Mouse (Mus musculus): ENCODE data around the gene Hist2h2ac. TPM values are rescaled to one million over a fixed set of nuclear protein-coding genes. Genes with fewer than 3 reads are reported as not detected.

Hist2h2ac gene
- polyA plus RNA-seq, 1 experiment, result not detected

Other genes with a start within 250 kb of the Hist2h2ac start
- gene Plekho1, start 224.9 kb downstream of the Hist2h2ac start, polyA plus RNA-seq (2012; ENCODE audit: insufficient read depth, insufficient read length, missing spikeins), result 8.8 and 13.9 TPM in 2 replicates
- 16.6 and 23.7 TPM in 2 replicates for gene Vps45, start 162.4 kb downstream of the Hist2h2ac start, polyA plus RNA-seq (2012; ENCODE audit: insufficient read depth, insufficient read length, missing spikeins)
- 6.9 and 8.3 TPM in 2 replicates for gene Otud7b, start 116.4 kb downstream of the Hist2h2ac start, polyA plus RNA-seq (2012; ENCODE audit: insufficient read depth, insufficient read length, missing spikeins)
- gene Mtmr11, start 58.9 kb downstream of the Hist2h2ac start, polyA plus RNA-seq (2012; ENCODE audit: insufficient read depth, insufficient read length, missing spikeins), result 2.8 and 2.9 TPM in 2 replicates
- 11.4 and 13.6 TPM in 2 replicates for gene Sf3b4, start 48.5 kb downstream of the Hist2h2ac start, polyA plus RNA-seq (2012; ENCODE audit: insufficient read depth, insufficient read length, missing spikeins)
- not detected in 2 replicates for gene Sv2a, start 39.7 kb downstream of the Hist2h2ac start, polyA plus RNA-seq (2012; ENCODE audit: insufficient read depth, insufficient read length, missing spikeins)
- gene Bola1, start 1.2 kb downstream of the Hist2h2ac start, polyA plus RNA-seq (2012; ENCODE audit: insufficient read depth, insufficient read length, missing spikeins), result 36.7 and 42.5 TPM in 2 replicates
- gene Hist2h2ab, start 1.0 kb downstream of the Hist2h2ac start, polyA plus RNA-seq (2012; ENCODE audit: insufficient read depth, insufficient read length, missing spikeins), result not detected in 2 replicates
- gene Hist2h2be, start 239 bp upstream of the Hist2h2ac start, polyA plus RNA-seq (2012; ENCODE audit: insufficient read depth, insufficient read length, missing spikeins), result 13.2 and 16.0 TPM in 2 replicates
- gene Hist2h3c2, start 18.2 kb upstream of the Hist2h2ac start, polyA plus RNA-seq (2012; ENCODE audit: insufficient read depth, insufficient read length, missing spikeins), result 3.3 and 5.7 TPM in 2 replicates
- 115 and 122 TPM in 2 replicates for gene Hist2h2aa2, start 19.4 kb upstream of the Hist2h2ac start, polyA plus RNA-seq (2012; ENCODE audit: insufficient read depth, insufficient read length, missing spikeins)
- not detected in 2 replicates for gene Hist2h2aa1, start 24.6 kb upstream of the Hist2h2ac start, polyA plus RNA-seq (2012; ENCODE audit: insufficient read depth, insufficient read length, missing spikeins)
- gene Hist2h3c1, start 25.8 kb upstream of the Hist2h2ac start, polyA plus RNA-seq (2012; ENCODE audit: insufficient read depth, insufficient read length, missing spikeins), result not detected in 2 replicates
- gene Hist2h4, start 42.4 kb upstream of the Hist2h2ac start, polyA plus RNA-seq (2012; ENCODE audit: insufficient read depth, insufficient read length, missing spikeins), result 0.83 and 1.6 TPM in 2 replicates
- gene Hist2h3b, start 47.8 kb upstream of the Hist2h2ac start, polyA plus RNA-seq (2012; ENCODE audit: insufficient read depth, insufficient read length, missing spikeins), result not detected in 2 replicates
- not detected in 2 replicates for gene Hist2h2bb, start 48.9 kb upstream of the Hist2h2ac start, polyA plus RNA-seq (2012; ENCODE audit: insufficient read depth, insufficient read length, missing spikeins)
- 1.3 and 2.1 TPM in 2 replicates for gene Fcgr1, start 73.1 kb upstream of the Hist2h2ac start, polyA plus RNA-seq (2012; ENCODE audit: insufficient read depth, insufficient read length, missing spikeins)
- gene BC107364, start 231.4 kb upstream of the Hist2h2ac start, polyA plus RNA-seq (2012; ENCODE audit: insufficient read depth, insufficient read length, missing spikeins), result not detected in 2 replicates